Mouse (Mus musculus) right cerebral cortex, adult 18-20 months (tissue): ENCODE results near the gene Olfr67.
"Not testable (repeated sequence)": the region's sequence is repeated elsewhere in the genome, so short reads cannot be mapped to it uniquely, and the experiment has no call there.

ENCODE experiments used
- DNase-seq: peaks from one replicate; pipeline ENCODE4 v3.0.0; 2022; ENCODE audit warnings: mixed read lengths

Gene Olfr67

DNA sequence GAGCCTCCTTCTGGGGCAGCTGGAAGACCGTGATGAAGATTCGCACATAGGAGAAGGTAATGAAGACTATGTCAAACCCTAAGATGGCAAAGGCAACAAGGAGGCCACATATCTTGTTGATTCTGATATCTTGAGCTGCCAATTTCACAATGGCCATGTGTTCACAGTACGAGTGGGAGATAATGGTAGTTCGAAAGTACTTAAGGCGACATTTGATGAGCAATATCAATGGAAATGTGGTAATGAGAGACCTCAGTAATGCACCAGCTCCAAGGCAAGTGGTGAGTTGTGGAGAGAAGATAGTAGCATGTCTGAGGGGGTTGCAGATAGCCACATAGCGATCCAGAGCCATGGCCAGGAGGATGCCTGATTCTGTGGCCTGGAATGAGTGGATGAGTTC, 23.9 kb downstream of the Olfr67 start:
- not testable (repeated sequence) for DNase-seq

DNA sequence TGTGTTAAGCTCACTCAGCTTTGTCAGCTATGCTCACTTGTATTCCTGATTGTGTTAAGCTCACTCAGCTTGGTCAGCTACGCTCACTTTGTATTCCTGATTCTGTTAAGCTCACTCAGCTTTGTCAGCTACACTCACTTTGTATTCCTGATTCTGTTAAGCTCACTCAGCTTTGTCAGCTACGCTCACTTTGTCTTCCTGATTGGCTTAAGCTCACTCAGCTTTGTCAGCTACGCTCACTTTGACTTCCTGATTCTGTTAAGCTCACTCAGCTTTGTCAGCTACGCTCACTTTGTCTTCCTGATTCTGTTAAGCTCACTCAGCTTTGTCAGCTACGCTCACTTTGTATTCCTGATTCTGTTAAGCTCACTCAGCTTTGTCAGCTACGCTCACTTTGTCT, 29.4 kb downstream of the Olfr67 start:
- DNase-seq: not testable (repeated sequence)

DNA sequence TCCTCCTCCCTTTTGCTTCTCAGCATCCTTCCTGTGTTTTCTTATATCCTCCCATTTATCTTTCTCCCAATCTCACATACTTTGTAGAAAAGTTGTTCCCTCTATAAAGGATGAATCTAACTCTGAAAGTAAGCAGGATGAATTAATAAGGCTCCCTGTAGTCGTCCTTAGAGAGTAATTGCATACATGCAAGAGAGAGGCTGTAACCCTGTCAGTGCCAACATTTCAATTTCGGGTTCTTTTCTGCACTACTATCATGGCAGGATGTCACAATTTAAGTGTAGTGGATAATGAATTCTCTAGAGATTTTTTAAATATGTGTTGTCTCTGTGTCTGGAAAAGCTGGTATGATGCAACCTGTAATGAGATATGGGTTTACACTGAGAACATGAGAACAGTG, 34.4 kb downstream of the Olfr67 start, which contains the start of gene Olfr630:
Gene Olfr630 (minus strand): TSS at position 101 of the 400 bp plus-strand sequence.
- DNase-seq: no peak

DNA sequence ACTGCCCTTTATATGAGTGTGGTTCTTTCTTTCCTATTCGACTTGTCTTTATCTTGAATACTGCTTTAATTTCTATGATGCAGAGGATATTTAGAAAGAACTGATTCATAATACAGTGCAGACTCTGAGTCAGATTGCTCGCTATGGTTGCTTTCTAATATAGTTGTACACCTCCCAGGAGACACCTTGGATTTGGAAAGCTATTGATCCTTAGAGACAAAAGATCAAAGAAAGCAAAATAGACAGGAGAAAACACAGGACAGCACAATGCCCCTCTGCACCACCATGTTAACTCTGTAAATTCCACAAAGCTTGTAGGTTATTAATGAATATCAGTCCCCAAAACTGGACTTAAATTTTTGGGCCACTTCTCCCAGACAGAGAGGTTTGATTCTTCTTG, 46.8 kb downstream of the Olfr67 start, which contains the start of gene Olfr629:
Gene Olfr629 (minus strand): TSS at position 101 of the 400 bp plus-strand sequence.
- no peak for DNase-seq
